Mouse (Mus musculus): ENCODE measurements around the gene Card11. TPM values are rescaled to one million over a fixed set of nuclear protein-coding genes. Genes with fewer than 3 reads are reported as not detected.

The Card11 gene
- polyA plus RNA-seq, 1 experiment, result not detected

- TF ChIP-seq GATA1 (IDR thresholded peaks at IDR 0.05; ENCODE audit: low read length), result no peak
Measured at GRCm38 (mm10) chr5:141005491-141005890, 5.1 kb upstream of the Card11 start.

GRCm38 (mm10) chr5:141004078-141004763, 3.8 kb upstream of the Card11 start:
- no peak for TF ChIP-seq GATA1 (IDR thresholded peaks at IDR 0.05; ENCODE audit: low read length)

GRCm38 (mm10) chr5:140999178-140999672, 1.2 kb downstream of the Card11 start:
- no peak for TF ChIP-seq GATA1 (IDR thresholded peaks at IDR 0.05; ENCODE audit: low read length)

GRCm38 (mm10) chr5:140997767-140998166, 2.6 kb downstream of the Card11 start:
- TF ChIP-seq GATA1 (IDR thresholded peaks at IDR 0.05; ENCODE audit: low read length), result no peak

- no peak for TF ChIP-seq GATA1 (IDR thresholded peaks at IDR 0.05; ENCODE audit: low read length)
Measured at GRCm38 (mm10) chr5:140992093-140993070, 8.0 kb downstream of the Card11 start.

DNA sequence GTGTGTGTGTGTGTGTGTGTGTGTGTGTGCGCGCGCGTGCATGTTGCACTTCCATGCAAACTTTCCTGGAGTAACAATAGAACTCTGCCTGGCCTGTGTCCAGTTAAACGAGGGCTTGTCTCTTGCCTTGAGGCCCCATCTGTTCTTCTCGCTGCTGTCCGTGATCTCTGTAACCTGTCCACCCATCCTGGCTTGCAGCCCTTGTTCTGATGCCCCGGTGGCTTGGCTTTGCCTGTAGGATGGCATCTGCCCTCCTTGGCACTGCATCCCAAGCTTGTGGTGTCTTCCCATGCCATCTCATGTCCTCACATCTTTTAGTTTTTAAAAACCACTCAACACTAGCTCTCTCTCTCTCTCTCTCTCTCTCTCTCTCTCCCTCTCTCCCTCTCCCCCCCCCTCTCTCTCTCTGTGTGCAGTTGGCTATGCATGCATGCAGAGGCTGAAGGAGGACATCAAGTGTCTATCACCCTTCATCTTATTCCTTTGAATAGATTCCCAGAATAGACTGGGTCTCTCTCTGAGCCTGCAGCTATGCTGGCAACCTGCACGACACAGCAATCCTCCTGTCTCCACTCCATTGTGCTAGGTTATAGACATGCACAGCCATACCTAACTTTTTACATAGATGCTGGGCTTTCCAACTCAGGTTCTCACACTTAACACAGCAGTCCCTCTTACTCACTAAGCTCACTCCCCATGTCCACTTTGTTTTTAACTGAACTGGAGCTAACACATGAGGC, 14.9 kb downstream of the Card11 start:
- no peak for TF ChIP-seq GATA1 (IDR thresholded peaks at IDR 0.05; ENCODE audit: low read length)

DNA sequence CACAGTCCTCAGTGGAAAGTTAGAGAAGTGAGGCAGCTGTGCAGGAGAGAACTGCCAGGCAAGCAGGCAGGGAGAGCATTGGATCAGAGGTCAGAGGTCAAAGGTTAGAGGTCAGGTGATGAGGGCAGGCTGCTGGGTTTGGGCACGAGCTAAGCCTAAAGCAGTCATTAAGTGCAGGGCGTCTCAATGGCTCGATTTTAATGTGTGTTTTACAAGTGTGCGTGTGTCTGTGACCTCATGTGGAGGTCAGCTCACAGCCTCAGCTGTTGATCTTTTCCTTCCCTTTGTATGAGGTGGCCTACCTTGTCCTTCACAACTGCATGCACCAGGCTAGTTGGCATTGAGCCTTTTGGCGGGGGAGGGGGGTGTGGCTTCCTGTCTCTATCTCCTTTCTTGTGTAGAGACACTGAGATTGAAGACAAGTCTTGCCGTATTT, 19.0 kb downstream of the Card11 start:
- no peak for TF ChIP-seq GATA1 (IDR thresholded peaks at IDR 0.05; ENCODE audit: low read length)

- no peak for TF ChIP-seq GATA1 (IDR thresholded peaks at IDR 0.05; ENCODE audit: low read length)
Measured at GRCm38 (mm10) chr5:140980783-140981182, 19.6 kb downstream of the Card11 start.

- no peak for TF ChIP-seq GATA1 (IDR thresholded peaks at IDR 0.05; ENCODE audit: low read length)
Measured at GRCm38 (mm10) chr5:140980051-140980450, 20.3 kb downstream of the Card11 start.

GRCm38 (mm10) chr5:140962945-140963344, 37.4 kb downstream of the Card11 start:
- no peak for TF ChIP-seq GATA1 (IDR thresholded peaks at IDR 0.05; ENCODE audit: low read length)

- no peak for TF ChIP-seq GATA1 (IDR thresholded peaks at IDR 0.05; ENCODE audit: low read length)
Measured at GRCm38 (mm10) chr5:140960732-140961131, 39.6 kb downstream of the Card11 start.

- no peak for TF ChIP-seq GATA1 (IDR thresholded peaks at IDR 0.05; ENCODE audit: low read length)
Measured at GRCm38 (mm10) chr5:140959160-140959559, 41.2 kb downstream of the Card11 start.

GRCm38 (mm10) chr5:140957106-140957505, 43.3 kb downstream of the Card11 start:
- TF ChIP-seq GATA1 (IDR thresholded peaks at IDR 0.05; ENCODE audit: low read length), result no peak

DNA sequence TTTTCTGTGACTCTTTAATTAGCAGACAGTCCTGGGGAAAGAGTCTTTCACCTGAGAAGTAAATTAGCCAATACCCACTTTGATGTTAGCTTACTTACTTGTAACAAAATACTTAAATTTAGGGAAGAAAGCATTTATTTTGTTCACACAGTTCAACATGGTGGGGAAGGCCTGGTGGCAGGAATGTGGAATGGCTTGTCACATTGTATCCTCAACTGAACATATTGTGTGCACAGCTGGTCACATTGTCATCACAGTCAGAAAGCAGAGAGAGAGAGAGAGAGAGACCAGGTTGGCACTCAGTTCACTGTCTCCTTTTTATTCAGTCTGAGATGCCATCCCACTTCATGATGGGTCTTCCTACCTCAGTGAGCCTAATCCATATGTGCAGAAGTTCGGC, 44.7 kb downstream of the Card11 start:
- no peak for TF ChIP-seq GATA1 (IDR thresholded peaks at IDR 0.05; ENCODE audit: low read length)

GRCm38 (mm10) chr5:140951801-140952200, 48.6 kb downstream of the Card11 start:
- TF ChIP-seq GATA1 (IDR thresholded peaks at IDR 0.05; ENCODE audit: low read length), result no peak
